Mouse (Mus musculus) megakaryocyte, embryonic 14.5 days (primary cell): ENCODE results near the gene Ipcef1.

ENCODE experiments used
- FLI1 ChIP-seq: IDR thresholded peaks from 2 replicates; pipeline ENCODE4 v1.6.1; 2012; ENCODE audit warnings: low read length, inconsistent platforms, mixed read lengths
- GATA1 ChIP-seq: IDR thresholded peaks from 3 replicates; pipeline ENCODE4 v1.6.1; 2012; ENCODE audit warnings: mixed read lengths, low read length, inconsistent platforms, borderline replicate concordance

GRCm38 (mm10) chr10:6909763-6910162 lies 142.5 kb downstream of the Ipcef1 start:
- TF ChIP-seq GATA1 (no peak), FLI1 (no peak)
